Mouse (Mus musculus) splenic B cell, adult 2 months (primary cell): Measurements from ENCODE around the gene Pald1.

Source experiments
- DNase-seq: peaks from one replicate; pipeline ENCODE4 v3.0.0-alpha.2; 2011; ENCODE audit warnings: low read depth, low spot score
- H3K27me3 ChIP-seq: 2 replicates; pipeline ENCODE4 v1.6.1; 2012; ENCODE audit warnings: mild to moderate bottlenecking, low read length, moderate library complexity, mixed read lengths; ENCODE audit not compliant: control insufficient read depth, poor library complexity, insufficient read depth, severe bottlenecking
- H3K36me3 ChIP-seq: 2 replicates; pipeline ENCODE4 v1.6.1; 2012; ENCODE audit warnings: mild to moderate bottlenecking, low read length, moderate library complexity, mixed read lengths; ENCODE audit not compliant: control insufficient read depth, poor library complexity, insufficient read depth, severe bottlenecking

The Pald1 gene

GRCm38 (mm10) chr10:61416561-61416960 lies 33.2 kb upstream of the Pald1 start:
- DNase-seq = no peak
- no peaks in the 10 kb centered on the region for H3K36me3 ChIP-seq
- H3K27me3 ChIP-seq = no peaks in the 10 kb centered on the region

GRCm38 (mm10) chr10:61415890-61416289 lies 32.6 kb upstream of the Pald1 start:
- DNase-seq = no peak
- H3K27me3 ChIP-seq = no peaks in the 10 kb centered on the region

GRCm38 (mm10) chr10:61415240-61415639 lies 31.9 kb upstream of the Pald1 start:
- Histone ChIP-seq H3K36me3 (no peaks in the 10 kb centered on the region), H3K27me3 (no peaks in the 10 kb centered on the region)
- no peak for DNase-seq

More at GRCm38 (mm10) chr10:61415890-61416289, 32.6 kb upstream of the Pald1 start:
- H3K36me3 ChIP-seq = no peaks in the 10 kb centered on the region

DNA sequence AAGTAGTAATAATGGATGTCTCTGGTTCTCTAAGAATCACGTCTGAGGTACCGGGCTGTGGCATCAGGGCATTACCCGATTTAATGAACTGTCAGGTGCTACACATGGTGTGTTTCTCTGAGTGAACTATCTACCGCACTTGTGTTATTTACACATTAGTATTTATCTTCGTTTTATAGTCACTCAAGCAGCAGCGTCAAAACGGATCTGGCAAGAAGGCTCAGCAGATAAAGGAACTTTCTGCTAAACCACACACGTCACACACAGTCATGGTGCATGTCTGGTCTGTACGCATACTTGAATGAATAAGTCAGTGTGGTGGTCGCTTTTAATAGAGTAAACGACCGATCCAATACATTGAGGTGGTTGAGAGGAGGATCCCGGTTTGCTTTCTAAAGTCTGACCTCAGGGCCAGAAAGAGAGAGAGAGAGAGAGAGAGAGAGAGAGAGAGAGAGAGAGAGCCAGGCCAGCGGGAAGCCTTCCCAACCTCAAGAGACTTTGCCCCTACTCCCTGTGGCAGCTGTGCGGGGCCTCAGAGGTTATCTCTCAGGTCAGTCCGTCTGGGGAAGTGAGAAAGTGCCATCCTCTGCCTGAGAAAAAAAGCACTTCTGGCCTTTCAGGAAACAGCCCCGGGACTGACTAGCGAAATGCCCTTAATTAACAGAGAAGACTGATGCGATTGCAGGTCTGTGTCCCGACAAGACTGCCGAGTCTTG lies 29.7 kb upstream of the Pald1 start:
- Histone ChIP-seq H3K27me3 (no peaks in the 10 kb centered on the region), H3K36me3 (no peaks in the 10 kb centered on the region)
- no peak for DNase-seq

GRCm38 (mm10) chr10:61410193-61410592 lies 26.9 kb upstream of the Pald1 start:
- DNase-seq = no peak

GRCm38 (mm10) chr10:61409776-61410175 lies 26.4 kb upstream of the Pald1 start:
- DNase-seq = no peak
- no peaks in the 10 kb centered on the region for H3K27me3 ChIP-seq
- no peaks in the 10 kb centered on the region for H3K36me3 ChIP-seq

More at GRCm38 (mm10) chr10:61410193-61410592, 26.9 kb upstream of the Pald1 start:
- Histone ChIP-seq H3K36me3 (no peaks in the 10 kb centered on the region), H3K27me3 (no peaks in the 10 kb centered on the region)

DNA sequence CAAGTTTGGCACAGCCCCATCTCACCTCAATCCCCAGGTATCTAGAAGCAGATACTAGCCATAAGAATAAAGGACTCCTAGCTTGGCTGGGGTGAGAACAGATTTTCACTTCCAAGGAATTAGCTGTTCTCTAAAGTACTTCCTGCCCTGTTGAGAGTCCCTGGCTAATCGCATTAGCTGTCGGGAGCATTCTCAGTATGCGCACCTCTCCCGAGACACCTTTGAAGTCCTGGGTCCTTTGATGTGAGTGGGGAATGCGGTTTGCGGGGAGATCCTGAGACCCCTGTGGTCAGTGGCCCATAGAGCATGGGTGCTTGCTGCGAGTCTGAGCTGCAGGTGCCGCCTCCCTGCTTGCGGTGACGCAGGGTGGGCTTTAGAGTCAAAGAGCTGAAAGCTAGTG lies 22.6 kb upstream of the Pald1 start:
- Histone ChIP-seq H3K27me3 (no peaks in the 10 kb centered on the region), H3K36me3 (no peaks in the 10 kb centered on the region)
- no peak for DNase-seq

GRCm38 (mm10) chr10:61402911-61403310 lies 19.6 kb upstream of the Pald1 start:
- H3K36me3 ChIP-seq = no peaks in the 10 kb centered on the region
- no peaks in the 10 kb centered on the region for H3K27me3 ChIP-seq
- no peak for DNase-seq

DNA sequence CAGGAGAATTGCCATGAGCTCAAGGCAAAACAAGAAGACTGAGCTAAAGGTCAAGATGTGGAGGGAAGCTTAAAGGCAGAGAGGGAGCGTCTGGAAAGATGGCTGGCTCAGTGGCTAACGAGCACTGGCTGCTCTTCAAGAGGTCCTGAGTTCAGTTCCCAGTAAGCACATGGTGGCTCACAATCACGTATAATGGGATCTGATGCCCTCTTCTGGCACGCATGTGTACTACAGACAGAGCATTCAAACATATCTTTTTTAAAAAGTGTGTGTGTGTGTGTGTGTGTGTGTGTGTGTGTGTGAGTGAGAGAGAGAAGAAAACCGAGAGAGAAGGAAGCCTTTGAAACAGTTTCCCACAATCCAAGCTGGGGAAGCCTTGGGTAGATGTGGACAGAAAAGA lies 19.1 kb upstream of the Pald1 start:
- DNase-seq = peak; percentile 21
- no peaks in the 10 kb centered on the region for H3K36me3 ChIP-seq
- no peaks in the 10 kb centered on the region for H3K27me3 ChIP-seq

GRCm38 (mm10) chr10:61400407-61400806 lies 17.1 kb upstream of the Pald1 start:
- no peaks in the 10 kb centered on the region for H3K36me3 ChIP-seq
- DNase-seq = no peak
- no peaks in the 10 kb centered on the region for H3K27me3 ChIP-seq

DNA sequence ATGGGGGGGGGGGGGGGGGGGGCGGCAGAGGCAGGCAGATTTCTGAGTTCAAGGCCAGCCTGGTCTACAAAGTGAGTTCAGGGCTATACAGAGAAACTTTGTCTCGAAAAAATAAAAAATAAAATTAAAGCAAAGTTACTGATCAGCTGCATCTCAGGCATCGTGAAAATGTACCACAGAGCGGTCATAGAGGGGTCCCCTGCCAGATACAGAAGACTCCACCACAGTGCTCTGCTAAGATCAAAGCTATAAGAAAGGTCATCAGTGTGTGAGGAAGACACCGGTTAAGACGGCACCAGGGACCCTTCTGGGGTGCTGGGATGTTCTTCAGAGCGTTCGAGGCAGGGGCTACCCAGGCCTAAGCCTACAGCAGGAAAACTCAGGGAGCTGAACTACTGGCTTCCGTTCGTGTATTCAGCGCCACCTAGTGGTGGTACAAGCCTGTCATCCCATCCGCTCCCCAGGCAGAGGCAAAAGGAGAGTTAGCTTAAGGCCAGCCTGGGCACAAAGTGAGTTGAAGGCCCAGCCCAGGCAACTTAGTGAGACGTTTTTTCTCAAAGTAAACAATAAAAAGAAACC lies 15.9 kb upstream of the Pald1 start:
- Histone ChIP-seq H3K36me3 (no peaks in the 10 kb centered on the region), H3K27me3 (no peaks in the 10 kb centered on the region)
- peak; percentile 75 for DNase-seq

DNA sequence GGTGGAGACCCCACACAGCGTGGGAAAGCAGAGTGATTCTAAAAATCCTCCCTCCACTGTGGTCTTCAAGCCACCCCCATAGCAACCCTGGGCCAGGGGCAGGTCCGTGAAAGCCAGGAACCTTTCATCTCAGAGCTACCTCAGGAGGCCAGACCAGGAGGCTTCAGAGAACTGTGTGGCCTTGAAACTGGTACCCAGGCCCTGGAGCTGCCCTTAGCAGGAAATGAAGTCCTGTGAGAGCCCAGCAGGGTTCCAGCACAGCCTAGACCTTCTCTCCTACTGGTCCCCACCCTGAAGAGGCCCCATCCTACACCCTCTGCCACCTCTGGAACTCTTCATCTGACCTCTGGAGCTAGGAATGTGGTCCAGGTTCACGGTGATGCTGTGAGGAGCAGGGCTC lies 14.8 kb upstream of the Pald1 start:
- DNase-seq = no peak
- no peaks in the 10 kb centered on the region for H3K27me3 ChIP-seq
- no peaks in the 10 kb centered on the region for H3K36me3 ChIP-seq

DNA sequence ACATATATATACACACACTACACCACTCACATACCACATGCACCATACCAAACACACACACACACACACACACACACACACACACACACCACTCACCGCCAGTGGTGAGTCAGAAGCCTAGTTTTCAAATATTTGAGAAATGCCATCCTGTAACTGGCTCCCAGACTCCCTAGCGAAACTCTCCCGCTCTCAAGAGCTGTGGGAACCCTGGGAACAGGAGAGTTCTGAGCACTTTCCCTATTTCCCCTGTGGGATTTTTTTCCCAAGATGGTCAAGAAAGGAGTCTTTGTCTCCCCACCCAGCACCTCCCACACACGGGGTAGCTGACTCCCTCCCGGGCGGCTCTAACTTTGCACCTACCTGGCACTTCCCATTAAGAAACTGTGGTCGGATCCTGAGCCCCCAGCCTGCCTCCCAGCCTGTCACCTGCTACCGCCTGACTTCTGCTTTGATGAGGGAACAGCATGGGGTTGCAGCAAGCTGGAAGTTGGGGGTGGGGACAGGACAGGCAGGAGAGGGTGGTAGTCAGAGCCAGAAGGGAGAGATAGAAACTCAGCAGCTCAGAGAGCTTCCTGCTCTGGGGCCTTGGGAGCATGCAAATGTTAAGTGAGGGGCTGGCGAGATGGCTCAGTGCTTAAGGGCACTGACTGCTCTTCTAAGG lies 11.3 kb upstream of the Pald1 start:
- H3K36me3 ChIP-seq = no peaks in the 10 kb centered on the region
- no peak for DNase-seq
- H3K27me3 ChIP-seq = no peaks in the 10 kb centered on the region

DNA sequence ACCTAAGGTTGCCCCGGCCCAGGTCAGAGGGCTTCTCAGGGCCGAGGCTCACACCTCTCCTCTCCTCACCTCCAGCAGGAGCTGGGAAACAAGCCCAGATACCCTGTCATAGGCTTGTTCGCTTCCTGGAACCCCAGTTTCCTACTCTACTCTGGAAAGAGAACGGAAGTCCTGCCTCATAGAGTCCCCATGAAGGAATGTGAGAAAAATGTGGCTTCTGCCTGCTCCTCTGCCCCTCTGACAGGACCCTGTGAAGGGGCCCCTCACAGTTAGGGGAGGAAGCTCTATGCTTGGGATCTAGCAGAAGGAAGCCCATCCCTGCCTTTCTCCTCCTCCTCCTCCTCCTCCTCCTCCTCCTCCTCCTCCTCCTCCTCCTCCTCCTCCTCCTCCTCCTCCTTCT lies 9.3 kb upstream of the Pald1 start:
- no peaks in the 10 kb centered on the region for H3K27me3 ChIP-seq
- DNase-seq = no peak
- H3K36me3 ChIP-seq = no peaks in the 10 kb centered on the region

- no peaks in the 10 kb centered on the region for H3K36me3 ChIP-seq
- no peaks in the 10 kb centered on the region for H3K27me3 ChIP-seq
- no peak for DNase-seq
Observed at GRCm38 (mm10) chr10:61390148-61390547, 6.8 kb upstream of the Pald1 start.
